Mouse (Mus musculus) olfactory bulb, adult 2 months (tissue): ENCODE measurements around the gene Pyy.

Source experiments
- CTCF ChIP-seq: fragments of 200-500 bp; IDR thresholded peaks from 2 replicates; pipeline ENCODE4 v1.5.1; 2012; ENCODE audit warnings: low read depth, mild to moderate bottlenecking, low read length, moderate library complexity; ENCODE audit not compliant: insufficient read depth
- POLR2A ChIP-seq: fragments of 200-500 bp; IDR thresholded peaks from 2 replicates; pipeline ENCODE4 v1.6.1; 2012; ENCODE audit warnings: mild to moderate bottlenecking, low read depth, low read length, moderate library complexity; ENCODE audit not compliant: insufficient read depth

- no peak for TF ChIP-seq CTCF
- no peak for TF ChIP-seq POLR2A
Observed at GRCm38 (mm10) chr11:102142355-102142754, 34.7 kb upstream of the Pyy start.
